Mouse (Mus musculus): ENCODE results near the gene Itgb6. TPM values are rescaled to one million over a fixed set of nuclear protein-coding genes. Genes with fewer than 3 reads are reported as not detected.
A peak's percentile ranks its signal among the peaks of the same experiment; 100 is the strongest.

The Itgb6 gene
- polyA plus RNA-seq, 1 experiment from 2014 or later = 0.19 TPM

DNA sequence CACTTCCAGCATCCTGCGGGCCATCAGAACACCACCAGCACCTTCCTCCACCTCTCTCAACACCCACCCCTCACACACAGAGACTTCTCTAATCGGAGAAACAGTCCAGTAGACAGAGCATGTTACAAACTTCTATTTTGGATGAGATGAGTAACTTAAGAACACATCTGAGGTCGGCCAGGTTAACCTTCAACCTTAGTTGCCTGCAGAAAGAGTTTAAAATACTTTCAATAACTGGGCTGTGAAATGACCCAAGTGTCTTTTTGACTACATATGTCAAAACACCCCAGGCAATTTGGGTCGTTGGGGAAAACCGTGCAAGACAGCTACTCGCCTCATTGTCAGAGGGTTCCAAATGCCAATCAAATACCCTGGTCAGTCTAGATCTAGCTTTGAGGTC lies 10.0 kb downstream of the Itgb6 start:
- no peak overlapping the region for H3K9ac ChIP-seq
- H3K27me3 ChIP-seq = no peaks in the 10 kb centered on the region
- no peaks in the 10 kb centered on the region for H3K36me3 ChIP-seq
- H3K9me3 ChIP-seq = no peaks in the 10 kb centered on the region
- no peak overlapping the region for H3K27ac ChIP-seq
- peaks cover 30% of the 10 kb centered on the region for H3K4me1 ChIP-seq (replicated peaks)
- 72% methylated on average over 6 of the region's 6 CpGs for WGBS
- H3K4me3 ChIP-seq = no peak overlapping the region
- no peak overlapping the region for H3K4me2 ChIP-seq
- no peak for ATAC-seq (ENCODE audit: low FRiP score)

DNA sequence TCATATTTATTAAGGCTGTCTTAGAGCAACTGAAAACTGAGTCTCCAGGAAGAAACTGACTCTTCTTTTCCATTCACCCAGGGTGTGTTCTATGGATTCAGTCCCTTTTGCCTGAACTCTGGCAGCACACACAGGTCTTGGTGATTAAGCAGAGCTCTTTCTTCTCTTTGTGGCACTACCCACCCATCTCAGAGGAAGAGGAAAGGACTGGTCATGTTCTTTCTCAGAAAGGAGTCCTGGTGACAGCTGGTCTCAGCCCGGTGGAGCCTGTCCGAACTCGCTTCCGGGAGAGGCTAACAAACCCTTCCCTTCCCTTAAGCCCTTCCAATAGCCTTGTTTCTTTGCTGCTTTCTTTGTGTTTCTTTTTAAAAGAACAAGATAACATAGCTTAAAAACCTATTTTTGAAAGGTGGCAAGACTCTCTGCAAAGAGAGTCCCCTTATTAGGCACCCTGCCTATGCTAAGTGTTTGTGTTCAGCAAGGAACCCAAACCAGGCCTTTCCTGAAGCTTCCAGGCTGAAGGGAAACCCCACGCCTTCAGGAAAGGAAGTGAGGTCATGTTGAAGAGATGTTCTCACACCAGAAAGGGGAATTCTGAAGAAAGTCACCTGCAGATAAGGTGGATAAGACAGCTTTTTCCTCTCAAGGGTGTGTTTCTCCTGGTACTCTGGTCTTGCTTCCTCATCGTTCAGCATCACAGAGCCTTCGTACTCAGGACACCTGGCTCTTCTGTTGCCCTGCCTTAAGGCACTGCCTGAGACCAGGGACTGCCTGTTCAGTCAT lies 11.2 kb downstream of the Itgb6 start:
- Histone ChIP-seq H3K4me1 (replicated peaks) (peaks cover 28% of the 10 kb centered on the region), H3K9ac (no peak overlapping the region), H3K4me2 (no peak overlapping the region), H3K9me3 (no peaks in the 10 kb centered on the region), H3K4me3 (no peak overlapping the region), H3K27ac (no peak overlapping the region), H3K36me3 (no peaks in the 10 kb centered on the region), H3K27me3 (no peaks in the 10 kb centered on the region)
- no peak for ATAC-seq (ENCODE audit: low FRiP score)
- 85% methylated on average over 7 of the region's 7 CpGs for WGBS

- Histone ChIP-seq H3K27ac (no peak overlapping the region), H3K36me3 (no peaks in the 10 kb centered on the region), H3K4me2 (no peak overlapping the region), H3K9ac (no peak overlapping the region), H3K9me3 (no peaks in the 10 kb centered on the region), H3K4me3 (no peak overlapping the region), H3K4me1 (replicated peaks) (peaks cover 22% of the 10 kb centered on the region), H3K27me3 (no peaks in the 10 kb centered on the region)
- 95% methylated on average over 4 of the region's 4 CpGs for WGBS
- ATAC-seq (ENCODE audit: low FRiP score) = no peak
Measured at GRCm38 (mm10) chr2:60710317-60710716, 12.1 kb downstream of the Itgb6 start.

GRCm38 (mm10) chr2:60708671-60709070 lies 13.8 kb downstream of the Itgb6 start:
- Histone ChIP-seq H3K36me3 (no peaks in the 10 kb centered on the region), H3K4me2 (no peak overlapping the region), H3K9me3 (no peaks in the 10 kb centered on the region), H3K27me3 (no peaks in the 10 kb centered on the region), H3K4me3 (no peak overlapping the region), H3K9ac (no peak overlapping the region), H3K4me1 (replicated peaks) (peaks cover 6% of the 10 kb centered on the region), H3K27ac (no peak overlapping the region)
- ATAC-seq (ENCODE audit: low FRiP score) = no peak
- WGBS = 27% methylated on average over 3 of the region's 3 CpGs

GRCm38 (mm10) chr2:60706866-60707265 lies 15.6 kb downstream of the Itgb6 start:
- Histone ChIP-seq H3K9ac (no peak overlapping the region), H3K36me3 (no peaks in the 10 kb centered on the region), H3K9me3 (no peaks in the 10 kb centered on the region), H3K27me3 (no peaks in the 10 kb centered on the region), H3K4me1 (replicated peaks) (no peaks in the 10 kb centered on the region), H3K4me2 (no peak overlapping the region), H3K27ac (no peak overlapping the region), H3K4me3 (no peak overlapping the region)
- 91% methylated on average over 3 of the region's 3 CpGs for WGBS
- no peak for ATAC-seq (ENCODE audit: low FRiP score)

DNA sequence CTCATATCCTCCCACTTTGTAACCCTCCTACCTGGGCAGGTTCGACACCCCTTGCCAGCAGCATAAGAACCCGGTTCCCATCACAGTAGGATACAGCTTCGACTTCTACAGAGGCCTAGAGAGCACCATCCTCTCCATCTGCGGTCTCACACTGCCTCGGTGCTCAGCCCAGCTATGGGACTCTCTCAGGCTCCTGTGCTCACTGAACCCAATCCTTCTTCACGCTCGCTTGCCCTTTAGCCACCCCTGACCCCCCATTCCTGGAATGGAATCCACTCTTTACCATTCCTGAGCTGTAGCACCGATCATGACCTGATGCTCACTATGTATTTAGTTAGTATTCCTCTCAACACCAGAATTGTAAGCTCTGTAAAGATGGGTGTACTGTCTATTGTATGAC lies 17.0 kb downstream of the Itgb6 start:
- no peak for ATAC-seq (ENCODE audit: low FRiP score)

GRCm38 (mm10) chr2:60703315-60703714 lies 19.1 kb downstream of the Itgb6 start:
- H3K27me3 ChIP-seq = no peaks in the 10 kb centered on the region
- H3K4me1 ChIP-seq (replicated peaks) = 0 out of 2 replicates have a peak, but pooled peaks cover under 1% of the 10 kb centered on the region
- no peak overlapping the region for H3K27ac ChIP-seq
- no peaks in the 10 kb centered on the region for H3K36me3 ChIP-seq
- no peaks in the 10 kb centered on the region for H3K9me3 ChIP-seq
- H3K4me2 ChIP-seq = no peak overlapping the region
- H3K9ac ChIP-seq = no peak overlapping the region
- ATAC-seq (ENCODE audit: low FRiP score) = no peak
- WGBS = 71% methylated on average over 4 of the region's 4 CpGs
- H3K4me3 ChIP-seq = no peak overlapping the region

More for the DNA sequence above, 17.0 kb downstream of the Itgb6 start:
- Histone ChIP-seq H3K9ac (no peak overlapping the region), H3K27ac (no peak overlapping the region), H3K27me3 (no peaks in the 10 kb centered on the region), H3K4me2 (no peak overlapping the region), H3K4me3 (no peak overlapping the region), H3K9me3 (no peaks in the 10 kb centered on the region), H3K4me1 (replicated peaks) (no peaks in the 10 kb centered on the region), H3K36me3 (no peaks in the 10 kb centered on the region)
- WGBS = 94% methylated on average over 8 of the region's 8 CpGs

GRCm38 (mm10) chr2:60700956-60701355 lies 21.5 kb downstream of the Itgb6 start:
- H3K4me2 ChIP-seq = no peak overlapping the region
- no peaks in the 10 kb centered on the region for H3K9me3 ChIP-seq
- H3K27ac ChIP-seq = no peak overlapping the region
- H3K27me3 ChIP-seq = no peaks in the 10 kb centered on the region
- WGBS = 90% methylated on average over 4 of the region's 4 CpGs
- H3K4me3 ChIP-seq = no peak overlapping the region
- no peaks in the 10 kb centered on the region for H3K36me3 ChIP-seq
- no peak overlapping the region for H3K9ac ChIP-seq
- peaks cover 7% of the 10 kb centered on the region; the same call in 1 of the 2 replicates for H3K4me1 ChIP-seq (replicated peaks)
- ATAC-seq (ENCODE audit: low FRiP score) = no peak

DNA sequence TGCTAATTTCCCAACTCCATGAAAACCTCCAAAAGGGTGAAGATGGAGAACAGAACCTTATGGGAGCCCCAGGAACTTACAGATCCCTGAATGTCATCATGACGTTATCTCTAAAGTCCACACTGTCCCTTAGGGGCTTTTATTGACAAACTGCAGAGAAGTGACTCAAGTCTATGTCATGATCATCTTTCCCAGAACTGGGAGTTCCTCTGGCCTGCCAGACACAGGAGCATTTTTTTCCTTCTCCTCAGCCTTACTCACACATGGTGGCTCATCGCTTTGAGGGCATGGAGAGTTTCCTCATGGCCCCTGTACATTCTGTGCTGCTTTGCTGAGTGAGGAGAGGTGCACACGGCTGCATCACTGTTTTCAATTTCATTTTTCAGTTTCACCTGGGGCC lies 22.4 kb downstream of the Itgb6 start:
- 91% methylated on average over 3 of the region's 3 CpGs for WGBS
- ATAC-seq (ENCODE audit: low FRiP score) = no peak

GRCm38 (mm10) chr2:60699591-60699990 lies 22.9 kb downstream of the Itgb6 start:
- no peak overlapping the region for H3K4me2 ChIP-seq
- WGBS = 95% methylated on average over 3 of the region's 3 CpGs

More for the DNA sequence above, 22.4 kb downstream of the Itgb6 start:
- no peaks in the 10 kb centered on the region for H3K9me3 ChIP-seq
- no peaks in the 10 kb centered on the region for H3K36me3 ChIP-seq
- H3K9ac ChIP-seq = no peak overlapping the region
- H3K4me1 ChIP-seq (replicated peaks) = peaks cover 9% of the 10 kb centered on the region; the same call in 1 of the 2 replicates
- no peak overlapping the region for H3K4me3 ChIP-seq
- no peaks in the 10 kb centered on the region for H3K27me3 ChIP-seq
- H3K4me2 ChIP-seq = no peak overlapping the region
- no peak overlapping the region for H3K27ac ChIP-seq

GRCm38 (mm10) chr2:60698155-60698554 lies 24.3 kb downstream of the Itgb6 start:
- no peak for ATAC-seq (ENCODE audit: low FRiP score)

More at GRCm38 (mm10) chr2:60699591-60699990, 22.9 kb downstream of the Itgb6 start:
- H3K27me3 ChIP-seq = no peaks in the 10 kb centered on the region
- no peak for ATAC-seq (ENCODE audit: low FRiP score)
- no peaks in the 10 kb centered on the region for H3K9me3 ChIP-seq
- H3K27ac ChIP-seq = no peak overlapping the region
- no peak overlapping the region for H3K4me3 ChIP-seq
- peaks cover 9% of the 10 kb centered on the region; the same call in 1 of the 2 replicates for H3K4me1 ChIP-seq (replicated peaks)
- H3K36me3 ChIP-seq = no peaks in the 10 kb centered on the region
- no peak overlapping the region for H3K9ac ChIP-seq

GRCm38 (mm10) chr2:60697530-60697929 lies 24.9 kb downstream of the Itgb6 start:
- no peaks in the 10 kb centered on the region for H3K36me3 ChIP-seq
- no peak overlapping the region for H3K4me2 ChIP-seq
- no peaks in the 10 kb centered on the region for H3K27me3 ChIP-seq
- H3K27ac ChIP-seq = no peak overlapping the region
- peaks cover 9% of the 10 kb centered on the region; the same call in 1 of the 2 replicates for H3K4me1 ChIP-seq (replicated peaks)
- H3K9ac ChIP-seq = no peak overlapping the region
- no peaks in the 10 kb centered on the region for H3K9me3 ChIP-seq
- ATAC-seq (ENCODE audit: low FRiP score) = peak; percentile 34; the same call in 1 of the 2 replicates
- 46% methylated on average over 7 of the region's 7 CpGs for WGBS
- no peak overlapping the region for H3K4me3 ChIP-seq

More at GRCm38 (mm10) chr2:60698155-60698554, 24.3 kb downstream of the Itgb6 start:
- H3K27ac ChIP-seq = 0 out of 2 replicates have a peak overlapping the region, but pooled peaks have one; percentile 8
- peaks cover 9% of the 10 kb centered on the region; the same call in 1 of the 2 replicates for H3K4me1 ChIP-seq (replicated peaks)
- no peaks in the 10 kb centered on the region for H3K36me3 ChIP-seq
- H3K9me3 ChIP-seq = no peaks in the 10 kb centered on the region
- no peak overlapping the region for H3K4me2 ChIP-seq
- H3K9ac ChIP-seq = no peak overlapping the region
- WGBS = 10% methylated on average over 1 of the region's 1 CpGs
- no peak overlapping the region for H3K4me3 ChIP-seq
- no peaks in the 10 kb centered on the region for H3K27me3 ChIP-seq

DNA sequence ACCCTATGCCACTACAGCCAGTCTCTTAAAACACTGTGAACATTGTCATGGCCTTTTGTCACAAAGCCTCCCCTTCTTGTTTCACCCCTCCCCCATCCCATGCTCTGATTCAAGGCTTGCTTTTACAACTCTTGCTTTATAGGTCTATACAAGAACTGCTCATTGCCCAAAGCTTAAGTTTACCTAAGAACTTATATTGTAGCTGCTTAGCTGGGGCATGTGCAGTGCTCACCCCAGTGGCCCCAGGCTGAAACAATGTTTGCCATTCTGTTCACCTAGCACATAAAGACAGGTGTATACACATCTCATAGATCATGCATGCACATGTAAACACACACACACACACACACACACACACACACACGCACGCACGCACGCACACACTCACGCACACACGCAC lies 25.9 kb downstream of the Itgb6 start:
- H3K27ac ChIP-seq = no peak overlapping the region
- no peak overlapping the region for H3K4me2 ChIP-seq
- H3K4me1 ChIP-seq (replicated peaks) = peaks cover 9% of the 10 kb centered on the region; the same call in 1 of the 2 replicates
- no peak overlapping the region for H3K4me3 ChIP-seq
- no peaks in the 10 kb centered on the region for H3K27me3 ChIP-seq
- no peaks in the 10 kb centered on the region for H3K9me3 ChIP-seq
- no peak for ATAC-seq (ENCODE audit: low FRiP score)
- 97% methylated on average over 6 of the region's 6 CpGs for WGBS
- no peaks in the 10 kb centered on the region for H3K36me3 ChIP-seq
- H3K9ac ChIP-seq = no peak overlapping the region
